Mouse (Mus musculus) lung, postnatal 0 days (tissue): Measurements from ENCODE around the gene Btg1. TPM values are rescaled to one million over a fixed set of nuclear protein-coding genes. Genes with fewer than 3 reads are reported as not detected.

Source experiments
- ATAC-seq: fragments of 200-750 bp; cut with Nextera tagmentation; 2 replicates; pipeline ENCODE4 v1.8.0; 2017; ENCODE audit warnings: moderate library complexity
- DNase-seq: peaks from one replicate; pipeline ENCODE4 v3.0.0-alpha.2; 2016; ENCODE audit warnings: low spot score
- H3K27ac ChIP-seq: fragments of 300-500 bp; sonication (generic); 2 replicates; pipeline ENCODE4 v1.5.1; 2014; ENCODE audit warnings: antibody characterized with exemption, mild to moderate bottlenecking, low read length, mixed read lengths
- H3K27me3 ChIP-seq: fragments of 300-500 bp; sonication (generic); replicated peaks from 2 replicates; pipeline ENCODE4 v1.6.1; 2014; ENCODE audit warnings: low read length, mixed read lengths; ENCODE audit not compliant: insufficient read depth
- H3K36me3 ChIP-seq: fragments of 300-500 bp; sonication (generic); 2 replicates; pipeline ENCODE4 v1.6.1; 2014; ENCODE audit warnings: low read length, mixed read lengths; ENCODE audit not compliant: insufficient read depth
- H3K4me1 ChIP-seq: fragments of 300-500 bp; sonication (generic); 2 replicates; pipeline ENCODE4 v1.6.1; 2014; ENCODE audit warnings: antibody characterized with exemption, low read depth, low read length, mixed read lengths; ENCODE audit not compliant: insufficient read depth
- H3K4me2 ChIP-seq: fragments of 300-500 bp; sonication (generic); replicated peaks from 2 replicates; pipeline ENCODE4 v1.6.1; 2014; ENCODE audit warnings: low read depth, mild to moderate bottlenecking, low read length, moderate library complexity, mixed read lengths
- H3K4me3 ChIP-seq: fragments of 300-500 bp; sonication (generic); 2 replicates; pipeline ENCODE4 v1.5.1; 2014; ENCODE audit warnings: low read depth, low read length
- H3K9ac ChIP-seq: fragments of 300-500 bp; sonication (generic); replicated peaks from 2 replicates; pipeline ENCODE4 v1.6.1; 2014; ENCODE audit warnings: low read depth, mild to moderate bottlenecking
- H3K9me3 ChIP-seq: fragments of 300-500 bp; sonication (generic); 2 replicates; pipeline ENCODE4 v1.6.1; 2016; ENCODE audit warnings: low read length, mixed read lengths
- CTCF ChIP-seq: IDR thresholded peaks from 2 replicates; pipeline ENCODE4 v1.5.1; 2016; ENCODE audit warnings: antibody characterized with exemption, mild to moderate bottlenecking
- EP300 ChIP-seq: IDR thresholded peaks from 2 replicates; pipeline ENCODE4 v1.6.1; 2016; ENCODE audit warnings: antibody characterized with exemption, mild to moderate bottlenecking, control low read depth
- WGBS: fragments of 180-500 bp; shearing (Covaris S2); extraction: QIAGEN DNeasy Blood & Tissue Kit; methylation state at CpG from one replicate; pipeline ENCODE4 v1.1.7; 2014; 5-methylcytosine and 5-hydroxymethylcytosine counted together
- polyA plus RNA-seq: library from polyadenylated mRNA; unstranded; fragments of >200 nt; fragmentation: Nextera tagmentation; extraction: Ambion mirVana; gene quantifications from 2 replicates; pipeline ENCODE4 v1.2.1, GENCODE M21; 2015

Gene Btg1
- polyA plus RNA-seq, 1 experiment from 2014 or later: 72.3 TPM

GRCm38 (mm10) chr10:96595435-96596132, 21.2 kb upstream of the Btg1 start:
- no peaks in the 10 kb centered on the region for H3K4me1 ChIP-seq
- no peak overlapping the region for H3K4me3 ChIP-seq
- no peaks in the 10 kb centered on the region for H3K9me3 ChIP-seq
- ATAC-seq (no peak), DNase-seq (no peak)
- H3K27ac ChIP-seq: no peak overlapping the region
- H3K27me3 ChIP-seq: no peaks in the 10 kb centered on the region
- no peak overlapping the region for H3K9ac ChIP-seq
- H3K36me3 ChIP-seq: no peaks in the 10 kb centered on the region
- WGBS: 78% methylated on average over 10 of the region's 10 CpGs
- H3K4me2 ChIP-seq: no peak overlapping the region
- TF ChIP-seq EP300 (no peak), CTCF (no peak)

- TF ChIP-seq CTCF (no peak), EP300 (no peak)
- Histone ChIP-seq H3K36me3 (no peaks in the 10 kb centered on the region), H3K4me3 (no peak overlapping the region), H3K4me2 (no peak overlapping the region), H3K4me1 (no peaks in the 10 kb centered on the region), H3K9ac (no peak overlapping the region), H3K27ac (no peak overlapping the region), H3K27me3 (no peaks in the 10 kb centered on the region), H3K9me3 (no peaks in the 10 kb centered on the region)
- DNase-seq (no peak), ATAC-seq (no peak)
- 90% methylated on average over 7 of the region's 7 CpGs for WGBS
Observed at GRCm38 (mm10) chr10:96596411-96596810, 20.4 kb upstream of the Btg1 start.

- Histone ChIP-seq H3K27me3 (no peaks in the 10 kb centered on the region), H3K4me3 (no peak overlapping the region), H3K9ac (no peak overlapping the region), H3K27ac (no peak overlapping the region), H3K4me2 (no peak overlapping the region), H3K36me3 (no peaks in the 10 kb centered on the region), H3K9me3 (no peaks in the 10 kb centered on the region), H3K4me1 (no peaks in the 10 kb centered on the region)
- 85% methylated on average over 5 of the region's 5 CpGs for WGBS
- no peak for ATAC-seq
- no peak for DNase-seq
- TF ChIP-seq EP300 (no peak), CTCF (no peak)
Observed at GRCm38 (mm10) chr10:96599641-96600040, 17.2 kb upstream of the Btg1 start.

DNA sequence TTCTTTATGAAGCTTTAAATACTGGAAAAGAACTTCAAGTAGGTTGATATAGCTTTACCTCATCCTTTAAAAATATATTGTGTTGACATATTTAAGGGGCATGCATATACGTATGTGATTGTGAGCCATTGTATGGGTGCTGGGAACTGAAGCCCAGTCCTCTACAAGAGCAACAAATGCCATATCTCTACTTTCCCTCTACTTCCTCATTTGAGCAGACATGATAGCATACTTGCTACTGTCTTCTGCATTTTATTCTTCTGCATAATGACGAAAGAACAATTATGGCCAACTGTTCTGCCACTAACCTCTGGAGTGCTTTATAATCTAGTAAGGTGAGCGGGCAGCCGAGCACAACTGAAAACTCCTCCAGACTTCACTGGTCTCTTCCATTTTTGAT, 15.1 kb upstream of the Btg1 start:
- no peaks in the 10 kb centered on the region for H3K4me1 ChIP-seq
- H3K36me3 ChIP-seq: no peaks in the 10 kb centered on the region
- no peak overlapping the region for H3K9ac ChIP-seq
- H3K9me3 ChIP-seq: no peaks in the 10 kb centered on the region
- ATAC-seq (no peak), DNase-seq (no peak)
- H3K27ac ChIP-seq: no peak overlapping the region
- H3K27me3 ChIP-seq: no peaks in the 10 kb centered on the region
- no peak overlapping the region for H3K4me2 ChIP-seq
- TF ChIP-seq EP300 (no peak), CTCF (no peak)
- H3K4me3 ChIP-seq: no peak overlapping the region
- WGBS: 94% methylated on average over 4 of the region's 4 CpGs

DNA sequence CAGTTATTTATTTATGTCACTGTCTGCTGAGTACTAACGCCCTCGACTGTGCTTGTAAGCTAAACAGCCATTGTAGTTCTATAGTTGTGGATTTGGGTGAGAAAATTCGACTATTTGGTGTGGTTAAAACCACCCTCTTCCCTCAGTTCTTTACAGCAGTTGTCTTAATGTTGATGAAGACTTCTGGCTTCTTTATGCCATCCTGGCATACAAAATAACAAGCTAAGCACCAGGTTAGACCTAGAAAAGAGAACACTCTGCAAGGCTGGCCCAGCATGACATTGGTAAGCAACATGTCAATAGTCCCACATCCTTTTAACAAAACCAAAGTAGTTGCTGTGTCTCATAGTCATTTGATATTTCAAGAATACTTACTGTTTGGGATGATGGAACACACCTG, 14.5 kb upstream of the Btg1 start:
- TF ChIP-seq CTCF (no peak), EP300 (no peak)
- Histone ChIP-seq H3K27ac (no peak overlapping the region), H3K9me3 (no peaks in the 10 kb centered on the region), H3K36me3 (no peaks in the 10 kb centered on the region), H3K4me3 (no peak overlapping the region), H3K4me2 (no peak overlapping the region), H3K4me1 (no peaks in the 10 kb centered on the region), H3K27me3 (no peaks in the 10 kb centered on the region), H3K9ac (no peak overlapping the region)
- WGBS: 67% methylated on average over 3 of the region's 3 CpGs
- DNase-seq (no peak), ATAC-seq (no peak)

DNA sequence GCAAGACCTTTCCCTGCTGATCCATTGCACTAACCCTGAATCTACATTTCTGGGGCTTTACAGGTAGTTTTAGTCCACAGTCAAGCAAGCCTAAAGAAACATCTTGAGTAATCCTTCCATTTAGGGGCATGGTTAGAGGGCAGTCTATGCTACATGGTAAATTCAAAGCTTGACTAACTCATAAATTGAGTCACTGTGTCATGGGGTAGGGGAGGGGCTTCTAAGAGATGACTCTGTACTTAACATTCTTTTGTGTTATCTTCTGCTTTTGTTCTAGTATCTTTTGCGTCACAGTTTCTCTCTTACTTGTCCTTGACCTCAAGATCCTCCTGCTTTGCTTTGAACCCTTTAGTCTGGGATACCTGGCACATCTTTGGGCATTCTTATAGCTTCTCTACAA, 11.6 kb upstream of the Btg1 start:
- H3K4me3 ChIP-seq: no peak overlapping the region
- WGBS: 86% methylated on average over 1 of the region's 1 CpGs
- no peak for TF ChIP-seq EP300
- TF ChIP-seq CTCF: no peak
- no peak overlapping the region for H3K4me2 ChIP-seq
- no peaks in the 10 kb centered on the region for H3K27me3 ChIP-seq
- DNase-seq: no peak
- H3K9me3 ChIP-seq: no peaks in the 10 kb centered on the region
- H3K4me1 ChIP-seq: no peaks in the 10 kb centered on the region
- H3K9ac ChIP-seq: no peak overlapping the region
- no peak for ATAC-seq
- H3K27ac ChIP-seq: no peak overlapping the region
- no peaks in the 10 kb centered on the region for H3K36me3 ChIP-seq

DNA sequence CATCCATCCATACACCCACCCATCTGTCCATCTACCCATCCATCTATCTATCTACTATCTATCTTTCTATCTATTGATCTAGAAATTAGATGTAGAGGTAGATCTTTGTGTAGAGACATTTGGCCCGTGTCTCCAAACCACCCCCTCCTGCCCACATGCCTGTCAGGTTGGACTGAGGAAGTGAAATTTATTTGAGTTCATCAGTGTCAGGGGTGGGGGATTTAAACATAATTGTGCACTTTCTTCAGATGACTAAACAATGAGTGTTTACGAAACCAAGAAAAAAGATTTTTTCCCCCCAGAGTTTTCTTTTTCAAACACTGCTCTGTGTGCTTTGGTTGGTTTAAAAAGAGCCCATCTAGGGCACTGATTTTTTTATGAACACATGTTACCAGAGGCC, 10.9 kb upstream of the Btg1 start:
- ATAC-seq (no peak), DNase-seq (no peak)
- H3K4me2 ChIP-seq: no peak overlapping the region
- no peak overlapping the region for H3K4me3 ChIP-seq
- TF ChIP-seq CTCF (no peak), EP300 (no peak)
- no peak overlapping the region for H3K9ac ChIP-seq
- WGBS: 64% methylated on average over 2 of the region's 2 CpGs
- H3K27ac ChIP-seq: no peak overlapping the region
- H3K27me3 ChIP-seq: no peaks in the 10 kb centered on the region
- H3K4me1 ChIP-seq: no peaks in the 10 kb centered on the region
- no peaks in the 10 kb centered on the region for H3K9me3 ChIP-seq
- no peaks in the 10 kb centered on the region for H3K36me3 ChIP-seq
